Mouse (Mus musculus): ENCODE data around the gene Nudt2. TPM values are rescaled to one million over a fixed set of nuclear protein-coding genes. Genes with fewer than 3 reads are reported as not detected.

Gene Nudt2
- polyA plus RNA-seq (2017; shearing (Covaris generic)) = 18.6 TPM

GRCm38 (mm10) chr4:41464345-41465286, at the start of gene Nudt2, which contains the start of gene Kif24:
Gene Nudt2 (plus strand): TSS chr4:41465151.
Gene Kif24 (minus strand): TSS chr4:41464887.

GRCm38 (mm10) chr4:41502986-41503412, 38.0 kb downstream of the Nudt2 start, which contains the start of gene AI464131:
Gene AI464131 (minus strand): TSS chr4:41503076.

DNA sequence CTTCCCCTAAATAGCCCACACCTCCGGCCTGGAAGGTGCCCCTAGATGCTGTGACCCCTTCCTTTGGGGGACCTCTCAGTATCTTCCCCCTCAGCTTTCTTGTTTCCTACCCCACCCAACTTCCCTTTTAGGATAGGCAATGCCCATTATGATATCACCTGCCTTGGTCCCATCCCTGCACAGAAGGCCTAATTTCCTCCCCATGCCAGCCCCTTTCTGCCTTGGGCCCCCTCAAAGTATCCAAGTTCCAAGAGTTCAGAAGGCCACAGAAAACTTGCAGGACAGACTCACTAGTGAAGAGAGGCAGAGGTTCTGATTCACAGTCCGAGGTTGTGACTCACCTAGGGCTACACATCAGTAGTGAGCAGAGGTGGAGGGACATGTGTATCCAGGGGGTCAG, 52.3 kb downstream of the Nudt2 start, which contains the start of gene 1110017D15Rik:
Gene 1110017D15Rik, minus strand, starts transcription at position 101 of the 400 bp plus-strand sequence.

Other genes starting within 250 kb of the Nudt2 start
- gene Ubap2, start 190.0 kb upstream of the Nudt2 start, polyA plus RNA-seq (2017; shearing (Covaris generic)) = 62.9 TPM
- gene Dcaf12, start 150.3 kb upstream of the Nudt2 start, polyA plus RNA-seq (2017; shearing (Covaris generic)) = 84.9 TPM
- 106 TPM for gene Ubap1, start 116.2 kb upstream of the Nudt2 start, polyA plus RNA-seq (2017; shearing (Covaris generic))
- 0.96 TPM for gene Kif24, start 264 bp upstream of the Nudt2 start, polyA plus RNA-seq (2017; shearing (Covaris generic))
- 0.07 TPM for gene AI464131, start 37.9 kb downstream of the Nudt2 start, polyA plus RNA-seq (2017; shearing (Covaris generic))
- gene 1110017D15Rik, start 52.2 kb downstream of the Nudt2 start, polyA plus RNA-seq (2017; shearing (Covaris generic)) = not detected
- gene Fam219a, start 104.4 kb downstream of the Nudt2 start, polyA plus RNA-seq (2017; shearing (Covaris generic)) = 1.8 TPM
- not detected for gene Dnaic1, start 104.6 kb downstream of the Nudt2 start, polyA plus RNA-seq (2017; shearing (Covaris generic))
- gene Enho, start 175.2 kb downstream of the Nudt2 start, polyA plus RNA-seq (2017; shearing (Covaris generic)) = not detected
- gene Cntfr, start 231.9 kb downstream of the Nudt2 start, polyA plus RNA-seq (2017; shearing (Covaris generic)) = not detected
- 12.2 TPM for gene Il11ra1, start 234.8 kb downstream of the Nudt2 start, polyA plus RNA-seq (2017; shearing (Covaris generic))
- gene Rpp25l, start 248.4 kb downstream of the Nudt2 start, polyA plus RNA-seq (2017; shearing (Covaris generic)) = 41.2 TPM